Mouse (Mus musculus): ENCODE measurements around the gene Mrgbp.

The Mrgbp gene

DNA sequence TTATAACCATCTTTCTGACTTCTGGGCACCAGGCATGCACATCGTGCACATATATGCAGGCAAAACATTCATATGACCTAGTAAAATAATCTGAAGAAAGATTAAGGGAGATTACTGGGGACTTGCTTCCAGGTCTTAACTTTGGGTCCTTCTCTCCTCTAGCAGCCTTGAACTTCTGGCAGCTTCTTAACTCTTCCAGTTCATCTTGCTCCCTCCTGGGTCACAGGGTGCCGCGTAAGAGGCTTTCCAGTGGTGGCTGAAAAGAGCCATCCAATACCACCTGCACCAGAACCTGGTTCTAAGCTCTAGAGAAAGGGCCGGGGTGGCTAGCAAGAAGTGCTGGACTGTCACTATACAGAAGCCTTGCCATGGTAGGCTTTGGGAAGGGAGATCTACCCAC is 16.4 kb downstream of the Mrgbp start, which contains the start of gene Col9a3:
TSS of gene Col9a3 (plus strand) at position 301 of the 400 bp plus-strand sequence.
- DNase-seq, result no peak

DNA sequence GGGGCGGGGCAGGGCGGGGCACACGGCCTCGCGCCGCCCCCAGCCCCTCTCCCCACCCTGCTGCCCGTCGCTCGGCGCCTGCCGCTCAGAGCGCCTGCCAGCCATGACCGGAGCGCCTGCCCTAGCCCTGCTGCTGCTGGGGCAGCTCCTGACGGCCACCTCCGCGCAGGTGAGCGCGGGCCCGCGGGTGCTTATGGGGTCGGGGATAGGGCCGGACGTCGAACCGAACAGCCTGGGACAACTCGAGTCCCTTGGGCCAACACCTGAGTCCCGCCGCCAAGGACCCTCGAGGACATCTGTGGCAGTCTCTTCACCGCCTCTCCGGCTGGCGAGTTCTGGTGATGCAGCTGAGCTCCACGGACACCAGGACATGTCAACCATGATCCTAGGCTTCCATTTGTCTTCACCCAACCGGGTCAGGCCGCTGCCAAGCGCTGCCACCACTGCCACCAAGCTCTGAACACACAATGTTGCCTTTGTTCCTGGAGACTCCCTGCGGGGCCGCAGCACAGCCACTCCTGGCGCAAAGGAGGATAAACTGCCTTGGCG is 17.1 kb downstream of the Mrgbp start:
- no peak for DNase-seq

DNA sequence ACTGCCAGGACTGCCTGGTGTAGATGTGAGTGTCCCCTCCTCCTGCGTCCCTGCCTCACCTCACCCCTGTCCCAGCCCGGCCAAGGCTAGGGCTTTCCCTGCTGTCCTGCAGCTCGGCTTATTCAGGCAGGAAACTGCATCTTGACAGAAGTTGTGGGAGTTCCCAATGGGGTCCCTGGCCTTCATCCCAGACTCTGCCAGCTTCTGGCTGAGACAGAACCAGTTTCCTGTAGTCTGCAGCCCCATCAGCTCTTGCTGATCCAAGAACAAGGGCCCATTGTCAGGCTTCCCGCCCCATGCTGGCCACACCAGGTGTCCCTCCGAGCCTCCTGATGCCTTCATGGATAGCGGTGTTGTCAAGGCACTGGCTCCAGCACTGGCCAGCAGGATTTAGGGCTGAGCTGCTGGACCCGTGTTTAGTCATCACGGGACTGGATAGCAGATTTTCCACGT is 19.5 kb downstream of the Mrgbp start:
- DNase-seq, result peak; percentile 54

DNA sequence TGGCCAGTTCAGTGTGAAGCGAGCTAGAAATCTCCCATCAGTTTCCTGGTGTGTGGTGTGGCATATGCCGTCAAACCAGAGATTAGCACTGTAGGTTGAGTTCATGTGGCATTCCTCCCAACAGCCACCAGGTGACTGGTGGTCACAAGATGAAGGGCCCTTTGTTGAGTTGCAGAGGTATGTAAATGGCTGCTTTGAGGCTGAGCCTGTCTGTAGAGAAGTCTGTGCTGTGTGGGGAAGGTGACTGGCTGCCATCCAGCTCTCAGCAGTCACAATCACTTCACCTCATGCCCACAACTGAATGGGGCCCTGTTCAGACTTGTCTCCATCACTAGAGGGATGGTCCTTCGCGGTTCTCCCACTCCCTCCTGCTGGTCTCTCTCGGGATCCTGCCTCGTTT is 23.7 kb downstream of the Mrgbp start:
- no peak for DNase-seq

DNA sequence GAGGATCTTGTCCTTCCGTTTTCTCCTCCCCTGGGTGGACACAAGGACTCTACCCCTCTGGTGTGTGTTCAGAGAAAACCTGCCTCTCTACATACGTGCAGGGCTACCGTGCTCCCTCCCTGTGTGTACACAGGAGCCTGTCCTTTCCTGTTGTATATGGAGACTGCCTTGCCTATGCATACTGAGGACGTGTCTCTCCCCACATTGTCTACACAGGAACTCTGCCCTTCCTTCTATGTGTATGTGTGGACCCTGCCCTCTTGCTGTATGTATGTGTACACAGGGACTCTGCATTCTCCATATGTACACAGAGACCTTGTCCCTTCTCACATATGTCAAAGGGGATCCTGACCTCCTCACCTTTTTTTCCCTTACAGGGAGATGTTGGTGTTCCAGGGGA is 29.2 kb downstream of the Mrgbp start:
- DNase-seq, result no peak

DNA sequence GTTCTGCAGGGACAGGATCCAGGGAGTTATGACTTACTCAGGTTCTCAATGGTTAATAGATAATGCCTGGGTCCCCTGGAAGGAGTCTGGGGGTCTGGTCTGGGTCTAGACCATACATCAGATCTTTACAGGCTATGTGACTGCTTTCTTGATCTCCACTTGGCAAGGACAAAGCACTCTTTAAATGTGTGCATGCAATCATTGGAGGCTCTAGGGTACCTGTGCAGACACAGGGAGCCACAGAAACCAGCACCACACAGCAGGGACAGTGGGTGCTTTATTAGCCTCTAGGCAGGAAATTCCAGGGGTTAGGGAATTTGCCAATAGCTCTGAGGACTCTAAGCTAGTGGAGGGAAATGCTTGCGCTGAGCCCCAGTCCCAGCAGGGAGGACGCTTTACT is 30.8 kb downstream of the Mrgbp start:
- no peak for DNase-seq
